Mouse (Mus musculus) heart, adult 2 months (tissue): ENCODE measurements around the gene Cdhr5. TPM values are rescaled to one million over a fixed set of nuclear protein-coding genes. Genes with fewer than 3 reads are reported as not detected.

Experiments
- DNase-seq, 2 experiments: peaks; one replicate each; pipeline ENCODE4 v3.0.0; 2021
- H3K27ac ChIP-seq: fragments of 200-600 bp; 2 replicates; pipeline ENCODE4 v1.8.1; 2022
- H3K27me3 ChIP-seq: fragments of 200-500 bp; 2 replicates; pipeline ENCODE4 v1.6.1; 2012; ENCODE audit warnings: mild to moderate bottlenecking, low read length, inconsistent platforms, mixed read lengths; ENCODE audit not compliant: control insufficient read depth, insufficient read depth
- H3K36me3 ChIP-seq: fragments of 200-500 bp; 2 replicates; pipeline ENCODE4 v1.6.1; 2012; ENCODE audit warnings: low read length, inconsistent platforms; ENCODE audit not compliant: control insufficient read depth, insufficient read depth
- H3K4me1 ChIP-seq: fragments of 200-500 bp; 2 replicates; pipeline ENCODE4 v1.6.1; 2011; ENCODE audit warnings: low read length; ENCODE audit not compliant: control insufficient read depth, insufficient read depth
- H3K4me3 ChIP-seq: fragments of 200-600 bp; 2 replicates; pipeline ENCODE4 v1.8.1; 2022
- H3K79me2 ChIP-seq: fragments of 200-500 bp; replicated peaks from 2 replicates; pipeline ENCODE4 v1.6.1; 2012; ENCODE audit warnings: mild to moderate bottlenecking, inconsistent platforms, low read length, moderate library complexity, mixed read lengths; ENCODE audit not compliant: control insufficient read depth, insufficient read depth
- H3K9ac ChIP-seq: fragments of 200-500 bp; 2 replicates; pipeline ENCODE4 v1.6.1; 2012; ENCODE audit warnings: low read depth, mild to moderate bottlenecking, control low read depth, inconsistent platforms, low read length, mixed read lengths
- CTCF ChIP-seq: fragments of 200-600 bp; IDR thresholded peaks from 2 replicates; pipeline ENCODE4 v1.8.1; 2022; ENCODE audit warnings: antibody characterized with exemption, mild to moderate bottlenecking, moderate library complexity
- EP300 ChIP-seq: fragments of 200-500 bp; IDR thresholded peaks from 2 replicates; pipeline ENCODE4 v1.6.1; 2011; ENCODE audit warnings: low read depth, low read length, control low read depth; ENCODE audit not compliant: insufficient read depth
- POLR2A ChIP-seq: fragments of 200-500 bp; IDR thresholded peaks from 2 replicates; pipeline ENCODE4 v1.6.1; 2011; ENCODE audit warnings: mild to moderate bottlenecking, low read depth, low read length, control low read depth; ENCODE audit not compliant: insufficient read depth
- WGBS: fragments of 180-500 bp; shearing (Covaris S2); methylation state at CpG from one replicate; pipeline ENCODE4 v1.1.7; 2018; 5-methylcytosine and 5-hydroxymethylcytosine counted together
- intact Hi-C: fragments of 180-260 bp; cut with DNase I; formaldehyde crosslinking; loops from one replicate; pipeline ENCODE4 v1.15.1; 2025
- polyA plus RNA-seq: library from polyadenylated mRNA; depleted of rRNA; stranded (reverse); fragments of >200 nt; gene quantifications from 2 replicates; pipeline ENCODE4 v1.2.3, GENCODE M21; 2012
- total RNA-seq, 2 experiments: library from RNA; stranded (reverse); gene quantifications; 2 replicates each; pipeline ENCODE4 v1.2.3; 2021

The Cdhr5 gene
- total and polyA plus RNA-seq, 3 experiments = not detected

DNA sequence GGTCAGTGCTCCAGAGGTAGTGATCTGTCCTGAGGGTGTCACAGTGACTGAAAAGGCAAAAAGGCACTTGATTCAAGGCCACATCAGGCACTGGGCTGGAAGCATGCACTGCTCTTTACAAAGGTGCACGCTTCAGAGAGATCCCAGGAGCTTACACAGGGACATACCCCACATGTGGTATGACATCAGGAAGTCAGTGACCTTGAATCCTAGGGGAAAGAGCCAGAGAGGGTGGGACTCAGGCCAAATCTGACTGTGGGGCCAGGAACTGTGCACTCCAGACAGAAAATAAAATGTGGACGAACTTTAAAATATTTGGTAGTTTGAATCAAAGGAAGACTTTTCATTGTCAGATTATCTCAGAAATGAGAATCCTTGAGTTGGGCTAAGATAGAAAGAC is 37.8 kb upstream of the Cdhr5 start:
- Histone ChIP-seq H3K36me3 (no peaks in the 10 kb centered on the region; the same call in 1 of the 2 replicates), H3K4me1 (no peaks in the 10 kb centered on the region), H3K27me3 (no peaks in the 10 kb centered on the region), H3K79me2 (no peaks in the 10 kb centered on the region), H3K27ac (no peak overlapping the region), H3K4me3 (no peak overlapping the region), H3K9ac (no peak overlapping the region)
- intact Hi-C loops = no loop called here
- no peak for DNase-seq
- no peak for TF ChIP-seq EP300
- no peak for TF ChIP-seq CTCF
- TF ChIP-seq POLR2A = no peak
- WGBS = 79% methylated on average over 2 of the region's 2 CpGs

DNA sequence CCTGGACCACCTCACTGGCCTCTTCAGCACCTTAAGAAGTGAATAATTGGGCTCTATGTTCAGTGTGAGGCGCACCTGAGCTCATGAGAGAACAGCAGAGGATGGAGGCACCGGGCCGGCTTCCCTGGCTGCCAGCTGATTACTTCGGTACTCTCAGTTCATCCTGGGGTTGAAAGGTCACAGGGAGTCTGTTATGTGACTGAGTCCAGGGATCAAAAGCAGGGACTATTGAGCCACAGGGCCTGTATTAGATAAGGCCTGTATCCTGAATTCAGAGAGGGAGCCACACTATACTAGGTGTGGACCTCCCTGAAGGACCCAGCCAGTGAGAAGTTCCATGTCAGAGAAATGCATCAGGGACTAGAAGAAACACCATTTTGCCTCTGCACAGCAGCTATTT is 28.0 kb upstream of the Cdhr5 start:
- no peaks in the 10 kb centered on the region for H3K27me3 ChIP-seq
- 88% methylated on average over 4 of the region's 4 CpGs for WGBS
- no peak for DNase-seq
- TF ChIP-seq EP300 (no peak), POLR2A (no peak), CTCF (no peak)
- intact Hi-C loops = no loop called here
- H3K4me3 ChIP-seq = no peak overlapping the region
- no peak overlapping the region for H3K9ac ChIP-seq
- H3K4me1 ChIP-seq = no peaks in the 10 kb centered on the region
- no peak overlapping the region for H3K27ac ChIP-seq
- H3K79me2 ChIP-seq = no peaks in the 10 kb centered on the region
- no peaks in the 10 kb centered on the region for H3K36me3 ChIP-seq

DNA sequence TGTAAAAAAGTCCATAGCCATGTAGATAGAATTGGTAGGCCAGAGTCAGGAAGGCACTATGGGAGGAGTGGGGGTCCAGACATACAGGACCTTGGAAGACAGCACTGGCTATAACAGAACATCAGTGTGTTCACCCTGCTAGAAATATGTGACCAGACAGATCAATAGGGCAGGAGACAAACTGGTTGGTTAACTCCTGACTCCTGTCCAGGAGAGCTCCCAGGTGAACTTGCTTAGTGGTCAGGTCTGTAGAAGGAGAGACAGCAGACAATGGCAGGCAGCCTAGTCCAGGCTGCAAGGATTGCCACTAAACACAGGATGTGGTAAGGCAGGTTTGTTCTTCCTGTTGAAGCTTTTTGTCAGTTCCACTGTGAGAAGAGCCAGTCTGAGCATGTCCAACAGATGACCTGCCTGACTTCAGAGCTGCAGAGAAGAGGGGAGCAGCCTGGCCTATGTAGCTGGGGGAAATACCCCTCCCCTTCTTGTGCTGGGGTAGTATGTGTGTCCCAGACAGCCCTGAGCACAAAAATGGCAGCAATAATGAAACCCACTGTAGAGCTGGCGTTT is 26.2 kb upstream of the Cdhr5 start:
- DNase-seq = no peak

DNA sequence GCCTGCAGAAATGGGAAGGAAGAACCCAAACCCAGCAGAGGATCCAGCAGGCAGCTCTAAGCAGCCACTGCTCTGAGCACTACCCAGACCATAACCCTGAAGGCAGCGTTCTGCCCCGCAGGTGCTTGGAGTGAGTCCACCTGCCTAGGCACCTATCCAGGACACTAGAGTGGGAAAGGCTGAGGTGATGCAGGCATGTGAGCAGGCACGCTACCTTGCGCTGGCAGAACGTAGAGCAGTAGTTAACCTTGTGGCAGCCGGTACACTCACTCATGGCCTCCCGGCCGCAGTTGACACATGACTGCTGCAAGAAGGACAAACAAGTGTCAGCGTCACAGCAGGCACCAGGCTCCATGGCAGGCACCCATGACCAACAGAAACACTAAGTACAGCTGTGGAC is 24.8 kb upstream of the Cdhr5 start:
- Histone ChIP-seq H3K27ac (no peak overlapping the region), H3K36me3 (no peaks in the 10 kb centered on the region), H3K4me1 (no peaks in the 10 kb centered on the region), H3K27me3 (no peaks in the 10 kb centered on the region), H3K4me3 (no peak overlapping the region), H3K9ac (no peak overlapping the region), H3K79me2 (no peaks in the 10 kb centered on the region)
- intact Hi-C loops = no loop called here
- WGBS = 98% methylated on average over 9 of the region's 9 CpGs
- no peak for TF ChIP-seq POLR2A
- no peak for TF ChIP-seq EP300
- no peak for TF ChIP-seq CTCF
- no peak for DNase-seq

More for the DNA sequence above, 26.2 kb upstream of the Cdhr5 start:
- H3K9ac ChIP-seq = no peak overlapping the region
- H3K36me3 ChIP-seq = no peaks in the 10 kb centered on the region
- H3K4me1 ChIP-seq = no peaks in the 10 kb centered on the region
- intact Hi-C loops = no loop called here
- no peaks in the 10 kb centered on the region for H3K27me3 ChIP-seq
- 90% methylated on average over 1 of the region's 1 CpGs for WGBS
- TF ChIP-seq POLR2A (no peak), EP300 (no peak), CTCF (no peak)
- no peaks in the 10 kb centered on the region for H3K79me2 ChIP-seq
- no peak overlapping the region for H3K27ac ChIP-seq
- no peak overlapping the region for H3K4me3 ChIP-seq

DNA sequence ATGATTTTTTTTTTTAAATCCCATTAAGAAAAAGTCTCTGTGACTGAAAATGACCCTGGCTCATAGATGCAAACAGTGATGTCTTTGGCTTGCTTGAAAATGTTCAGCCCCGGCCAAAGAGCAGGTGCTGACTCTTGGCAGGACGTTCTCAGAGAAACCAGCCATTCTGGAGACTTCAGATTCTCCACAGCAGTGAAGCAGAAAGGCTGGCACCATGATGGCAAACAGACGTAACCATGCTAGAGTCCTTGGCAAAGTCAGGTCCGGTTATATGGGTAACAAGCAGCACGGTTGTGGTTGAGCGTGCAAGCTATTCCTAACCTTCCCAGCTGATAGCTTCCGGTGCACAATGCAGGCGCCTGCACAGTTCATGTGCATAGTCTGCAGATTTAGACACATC is 22.6 kb upstream of the Cdhr5 start:
- WGBS = 95% methylated on average over 8 of the region's 8 CpGs
- no peak for DNase-seq
- Histone ChIP-seq H3K36me3 (no peaks in the 10 kb centered on the region), H3K79me2 (no peaks in the 10 kb centered on the region), H3K4me1 (peaks cover 2% of the 10 kb centered on the region), H3K27me3 (peaks cover 4% of the 10 kb centered on the region; the same call in 1 of the 2 replicates), H3K4me3 (no peak overlapping the region), H3K9ac (no peak overlapping the region), H3K27ac (no peak overlapping the region)
- TF ChIP-seq POLR2A = no peak
- TF ChIP-seq CTCF = no peak
- TF ChIP-seq EP300 = no peak
- intact Hi-C loops = no loop called here

DNA sequence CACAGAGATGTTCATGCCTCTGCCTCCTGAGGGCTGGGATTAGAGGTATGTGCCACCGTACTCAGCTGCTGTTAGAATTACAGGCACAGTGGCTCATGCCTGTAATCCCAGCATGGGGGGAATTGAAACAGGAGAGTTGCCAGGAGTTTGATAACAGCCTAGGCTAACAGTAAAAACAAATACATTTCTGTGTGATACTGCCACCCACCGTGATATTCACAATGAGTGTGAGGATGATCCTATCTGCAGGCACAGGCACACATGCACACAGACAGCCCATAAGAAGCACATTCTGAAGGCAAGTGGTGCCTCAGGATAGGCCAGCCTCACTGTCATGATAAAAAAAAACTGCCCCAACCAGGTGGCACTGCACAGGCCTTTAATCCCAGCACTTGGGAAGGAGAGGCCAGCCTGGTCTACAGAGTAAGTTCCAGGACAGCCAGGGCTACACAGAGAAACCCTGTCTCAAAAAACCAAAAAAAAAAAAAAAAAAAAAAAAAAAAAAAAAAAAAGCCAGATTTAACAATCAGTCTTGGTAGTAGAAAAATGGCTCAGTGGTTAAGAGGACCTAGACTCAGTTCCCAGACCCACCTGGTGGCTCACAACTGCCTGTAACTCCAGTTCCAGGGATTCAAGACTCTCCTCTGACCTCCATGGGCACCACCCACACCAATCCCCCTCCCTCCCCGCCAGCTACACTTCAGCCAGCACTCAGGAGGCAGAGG is 21.5 kb upstream of the Cdhr5 start:
- no peak for TF ChIP-seq EP300
- no peak for TF ChIP-seq CTCF
- no peak for TF ChIP-seq POLR2A
- intact Hi-C loops = no loop called here
- DNase-seq = no peak
- Histone ChIP-seq H3K27me3 (peaks cover 11% of the 10 kb centered on the region), H3K9ac (no peak overlapping the region), H3K27ac (no peak overlapping the region), H3K4me1 (peaks cover 4% of the 10 kb centered on the region), H3K79me2 (no peaks in the 10 kb centered on the region), H3K36me3 (no peaks in the 10 kb centered on the region), H3K4me3 (no peak overlapping the region)
- 79% methylated on average over 3 of the region's 3 CpGs for WGBS
